Mouse (Mus musculus) MEL (cell line): ENCODE results near the gene Cd99l2. TPM values are rescaled to one million over a fixed set of nuclear protein-coding genes. Genes with fewer than 3 reads are reported as not detected.

ENCODE experiments used
- DNase-seq: peaks from one replicate; pipeline ENCODE4 v3.0.0; 2011; ENCODE audit warnings: low read depth, low spot score
- H3K27ac ChIP-seq: 2 replicates; pipeline ENCODE4 v1.5.1; 2012; ENCODE audit warnings: low read depth, mild to moderate bottlenecking, control low read depth, low read length, moderate library complexity; ENCODE audit not compliant: control insufficient read depth
- H3K27me3 ChIP-seq, 2 experiments: fragments of 150-350 bp in 1 of 2; sonication (generic) in 1 of 2; 2 replicates each; pipeline ENCODE4 v1.6.1; 2012; ENCODE audit warnings: low read length in 2 of 2, mild to moderate bottlenecking in 2 of 2, improper control_type of control experiment in 1 of 2, moderate library complexity in 1 of 2; ENCODE audit not compliant: insufficient read depth in 2 of 2, control insufficient read depth in 1 of 2
- H3K36me3 ChIP-seq, 2 experiments: 2 replicates each; pipeline ENCODE4 v1.6.1; 2012 to 2014; ENCODE audit warnings: low read length in 2 of 2, improper control_type of control experiment in 1 of 2, inconsistent platforms in 1 of 2, mild to moderate bottlenecking in 1 of 2; ENCODE audit not compliant: insufficient read depth in 2 of 2, control insufficient read depth in 1 of 2
- H3K4me1 ChIP-seq, 2 experiments: fragments of 150-350 bp in 1 of 2; sonication (generic) in 1 of 2; 2 replicates each; pipeline ENCODE4 v1.6.1; 2012; ENCODE audit warnings: low read length in 2 of 2, improper control_type of control experiment in 1 of 2, mild to moderate bottlenecking in 1 of 2; ENCODE audit not compliant: insufficient read depth in 2 of 2, control insufficient read depth in 1 of 2
- H3K4me3 ChIP-seq, 2 experiments: fragments of 150-350 bp in 1 of 2; sonication (generic) in 1 of 2; 2 replicates each; pipeline ENCODE4 v1.5.1; 2012; ENCODE audit warnings: low read depth in 2 of 2, low read length in 2 of 2, mild to moderate bottlenecking in 2 of 2, moderate library complexity in 2 of 2, control low read depth in 1 of 2, improper control_type of control experiment in 1 of 2; ENCODE audit not compliant: control insufficient read depth in 1 of 2, insufficient read depth in 1 of 2
- H3K79me2 ChIP-seq: 2 replicates; pipeline ENCODE4 v1.6.1; 2012; ENCODE audit warnings: mild to moderate bottlenecking, low read length, moderate library complexity; ENCODE audit not compliant: control insufficient read depth, poor library complexity, insufficient read depth
- H3K9ac ChIP-seq: 2 replicates; pipeline ENCODE4 v1.6.1; 2012; ENCODE audit warnings: low read depth, mild to moderate bottlenecking, control low read depth, low read length, moderate library complexity; ENCODE audit not compliant: control insufficient read depth, poor library complexity, severe bottlenecking
- H3K9me3 ChIP-seq: fragments of 150-350 bp; sonication (generic); replicated peaks from 2 replicates; pipeline ENCODE4 v1.6.1; 2012; ENCODE audit warnings: mild to moderate bottlenecking, low read length, improper control_type of control experiment, moderate library complexity; ENCODE audit not compliant: insufficient read depth
- CHD2 ChIP-seq: IDR thresholded peaks from 2 replicates; pipeline ENCODE4 v1.6.1; 2011; ENCODE audit warnings: low read length, improper control_type of control experiment
- CTCF ChIP-seq, 3 experiments: IDR thresholded peaks in 2 of 3; conservative IDR thresholded peaks in 1 of 3; 2 replicates each; pipeline ENCODE4 v1.5.1; 2011 to 2012; ENCODE audit warnings: low read length in 3 of 3, low read depth in 2 of 3, mild to moderate bottlenecking in 2 of 3, improper control_type of control experiment in 1 of 3, inconsistent platforms in 1 of 3, mixed read lengths in 1 of 3, moderate library complexity in 1 of 3; ENCODE audit not compliant: control insufficient read depth in 1 of 3, insufficient read depth in 1 of 3, poor library complexity in 1 of 3, severe bottlenecking in 1 of 3
- E2F4 ChIP-seq: IDR thresholded peaks from 2 replicates; pipeline ENCODE4 v1.6.1; 2011; ENCODE audit warnings: low read depth, low read length, improper control_type of control experiment, borderline replicate concordance
- ELF1 ChIP-seq: IDR thresholded peaks from 2 replicates; pipeline ENCODE4 v1.6.1; 2014; ENCODE audit warnings: low read depth, mild to moderate bottlenecking, inconsistent platforms, low read length, improper control_type of control experiment, moderate library complexity
- EP300 ChIP-seq, 2 experiments: IDR thresholded peaks; 2 replicates each; pipeline ENCODE4 v1.6.1; 2011; ENCODE audit warnings: improper control_type of control experiment in 2 of 2, low read length in 2 of 2, low read depth in 1 of 2, mild to moderate bottlenecking in 1 of 2
- ETS1 ChIP-seq: IDR thresholded peaks from 2 replicates; pipeline ENCODE4 v1.6.1; 2012; ENCODE audit warnings: low read depth, mild to moderate bottlenecking, inconsistent platforms, low read length, improper control_type of control experiment, moderate library complexity
- GATA1 ChIP-seq: IDR thresholded peaks from 2 replicates; pipeline ENCODE4 v1.6.1; 2011; ENCODE audit warnings: low read depth, low read length, improper control_type of control experiment
- MAX ChIP-seq: IDR thresholded peaks from 2 replicates; pipeline ENCODE4 v1.6.1; 2011; ENCODE audit warnings: low read length, improper control_type of control experiment
- MEF2A ChIP-seq: IDR thresholded peaks from 2 replicates; pipeline ENCODE4 v1.6.1; 2014; ENCODE audit warnings: low read depth, mild to moderate bottlenecking, inconsistent platforms, low read length, improper control_type of control experiment; ENCODE audit not compliant: poor library complexity, insufficient replicate concordance, severe bottlenecking; ENCODE audit errors: extremely low read depth
- MYB ChIP-seq: IDR thresholded peaks from 2 replicates; pipeline ENCODE4 v1.6.1; 2011; ENCODE audit warnings: mild to moderate bottlenecking, low read depth, low read length, improper control_type of control experiment
- MYC ChIP-seq: IDR thresholded peaks from 2 replicates; pipeline ENCODE4 v1.6.1; 2011; ENCODE audit warnings: low read depth, mild to moderate bottlenecking, low read length, improper control_type of control experiment, moderate library complexity
- NRF1 ChIP-seq: IDR thresholded peaks from 2 replicates; pipeline ENCODE4 v1.6.1; 2014; ENCODE audit warnings: low read depth, mild to moderate bottlenecking, inconsistent platforms, low read length, improper control_type of control experiment, moderate library complexity; ENCODE audit not compliant: poor library complexity, insufficient read depth, severe bottlenecking
- POLR2A ChIP-seq, 2 experiments: IDR thresholded peaks; 2 replicates each; pipeline ENCODE4 v1.6.1; 2011 to 2012; ENCODE audit warnings: low read length in 2 of 2, mild to moderate bottlenecking in 2 of 2, control low read depth in 1 of 2, improper control_type of control experiment in 1 of 2, low read depth in 1 of 2, moderate library complexity in 1 of 2; ENCODE audit not compliant: control insufficient read depth in 1 of 2, insufficient read depth in 1 of 2, poor library complexity in 1 of 2
- RAD21 ChIP-seq: IDR thresholded peaks from 2 replicates; pipeline ENCODE4 v1.6.1; 2011; ENCODE audit warnings: mild to moderate bottlenecking, low read depth, low read length, improper control_type of control experiment
- SMC3 ChIP-seq: IDR thresholded peaks from 2 replicates; pipeline ENCODE4 v1.6.1; 2011; ENCODE audit warnings: low read depth, low read length, improper control_type of control experiment
- TAL1 ChIP-seq: IDR thresholded peaks from 2 replicates; pipeline ENCODE4 v1.6.1; 2012; ENCODE audit warnings: mild to moderate bottlenecking, inconsistent platforms, low read length, moderate library complexity, mixed read lengths
- TCF12 ChIP-seq: IDR thresholded peaks from 2 replicates; pipeline ENCODE4 v1.6.1; 2014; ENCODE audit warnings: low read depth, mild to moderate bottlenecking, inconsistent platforms, low read length, improper control_type of control experiment, moderate library complexity
- UBTF ChIP-seq: IDR thresholded peaks from 2 replicates; pipeline ENCODE4 v1.6.1; 2012; ENCODE audit warnings: low read depth, mild to moderate bottlenecking, inconsistent platforms, low read length, improper control_type of control experiment, moderate library complexity, borderline replicate concordance; ENCODE audit not compliant: insufficient read depth
- USF1 ChIP-seq: IDR thresholded peaks from 2 replicates; pipeline ENCODE4 v1.6.1; 2014; ENCODE audit warnings: low read depth, mild to moderate bottlenecking, inconsistent platforms, low read length, improper control_type of control experiment, moderate library complexity
- USF2 ChIP-seq, 2 experiments: IDR thresholded peaks; 2 replicates each; pipeline ENCODE4 v1.6.1; 2011 to 2012; ENCODE audit warnings: improper control_type of control experiment in 2 of 2, low read length in 2 of 2, borderline replicate concordance in 1 of 2, inconsistent platforms in 1 of 2, low read depth in 1 of 2, mild to moderate bottlenecking in 1 of 2; ENCODE audit not compliant: insufficient read depth in 1 of 2
- ZC3H11A ChIP-seq: IDR thresholded peaks from 2 replicates; pipeline ENCODE4 v1.6.1; 2012; ENCODE audit warnings: low read depth, mild to moderate bottlenecking, inconsistent platforms, low read length, improper control_type of control experiment
- ZMIZ1 ChIP-seq: IDR thresholded peaks from 2 replicates; pipeline ENCODE4 v1.6.1; 2012; ENCODE audit warnings: low read depth, mild to moderate bottlenecking, inconsistent platforms, low read length, improper control_type of control experiment, moderate library complexity
- polyA plus RNA-seq, 2 experiments: library from polyadenylated mRNA; stranded (reverse) in 1 of 2; unstranded in 1 of 2; fragments of >175 nt in 1 of 2; fragments of >200 nt in 1 of 2; gene quantifications; 2 replicates each; pipeline versions ENCODE4 v1.2.1 to v1.2.4; 2012; ENCODE audit warnings: low replicate concordance in 2 of 2, low read depth in 1 of 2; ENCODE audit not compliant: insufficient read length in 2 of 2, insufficient read depth in 1 of 2, missing spikeins in 1 of 2
- total RNA-seq: library from RNA; depleted of rRNA; stranded (reverse); fragments of 300-350 nt; gene quantifications from 2 replicates; pipeline ENCODE4 v1.2.3, GENCODE M21; 2012; rRNA removed

Gene Cd99l2
- total and polyA plus RNA-seq, 3 experiments = 7.9 to 12.0 TPM; not detected in 1

DNA sequence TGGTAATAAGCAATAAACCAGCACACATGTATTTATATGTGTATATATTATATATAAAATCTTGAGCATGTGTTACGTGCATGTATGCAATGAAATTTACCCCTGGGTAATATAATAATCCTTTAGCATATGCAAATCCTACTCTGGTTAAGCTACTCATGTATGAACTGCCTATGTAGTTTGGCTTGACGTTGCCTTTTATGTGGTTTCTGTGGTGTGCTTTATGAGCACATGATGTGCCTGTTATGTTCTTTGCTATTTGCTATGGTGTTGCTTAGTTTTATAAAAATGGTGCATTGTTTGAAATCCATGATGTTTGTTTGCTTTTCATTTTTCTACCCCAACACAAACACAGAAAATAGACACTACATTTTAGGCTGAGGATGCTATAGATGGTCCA lies 114.2 kb downstream of the Cd99l2 start:
- H3K79me2 ChIP-seq = no peaks in the 10 kb centered on the region
- DNase-seq = no peak
- no peaks in the 10 kb centered on the region for H3K4me1 ChIP-seq
- no peak overlapping the region for H3K9ac ChIP-seq
- no peak overlapping the region for H3K27ac ChIP-seq
- no peaks in the 10 kb centered on the region; a peak in 1 of 4 replicates for H3K36me3 ChIP-seq
- no peaks in the 10 kb centered on the region for H3K9me3 ChIP-seq
- no peaks in the 10 kb centered on the region for H3K27me3 ChIP-seq
- no peak overlapping the region for H3K4me3 ChIP-seq
- no peak for TF ChIP-seq USF1
- no peak for TF ChIP-seq ETS1
- no peak for TF ChIP-seq NRF1
- no peak for TF ChIP-seq MYC
- no peak for TF ChIP-seq EP300 (IDR thresholded peaks at IDR 0.05; ENCODE audit: low read depth in 1 of 2, low read length in 2 of 2)
- no peak for TF ChIP-seq E2F4
- no peak for TF ChIP-seq ZC3H11A
- no peak for TF ChIP-seq GATA1
- TF ChIP-seq USF2 (IDR thresholded peaks at IDR 0.05; ENCODE audit: borderline replicate concordance in 1 of 2, insufficient read depth in 1 of 2, low read depth in 1 of 2, low read length in 2 of 2) = no peak
- TF ChIP-seq MYB = no peak
- no peak for TF ChIP-seq CHD2
- no peak for TF ChIP-seq POLR2A (IDR thresholded peaks at IDR 0.05; ENCODE audit: control insufficient read depth in 1 of 2, insufficient read depth in 1 of 2, low read depth in 1 of 2, low read length in 2 of 2, poor library complexity in 1 of 2)
- TF ChIP-seq ZMIZ1 = no peak
- no peak for TF ChIP-seq MAX
- no peak for TF ChIP-seq TCF12
- no peak for TF ChIP-seq TAL1

DNA sequence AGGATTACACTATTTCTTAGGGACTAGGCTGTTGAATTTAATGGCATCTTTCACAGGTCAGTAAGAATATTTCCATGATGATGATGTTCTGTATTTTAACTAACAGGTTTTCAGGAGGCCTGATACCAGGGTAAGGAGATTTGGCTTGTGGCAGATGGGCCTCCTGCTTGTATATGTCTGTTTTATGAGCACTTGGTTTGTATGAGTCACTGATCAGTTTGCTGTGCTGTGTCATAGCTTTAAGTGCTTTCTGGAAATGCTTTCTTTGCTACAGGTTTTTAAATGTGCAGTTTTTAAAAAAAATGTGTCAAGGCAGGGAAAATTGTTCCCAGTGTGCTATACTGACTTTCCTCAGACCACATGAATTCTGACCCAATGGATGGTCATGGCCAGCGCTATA lies 115.9 kb downstream of the Cd99l2 start:
- Histone ChIP-seq H3K4me3 (no peak overlapping the region), H3K79me2 (no peaks in the 10 kb centered on the region), H3K27ac (no peak overlapping the region), H3K9ac (no peak overlapping the region), H3K27me3 (no peaks in the 10 kb centered on the region), H3K36me3 (no peaks in the 10 kb centered on the region), H3K4me1 (no peaks in the 10 kb centered on the region), H3K9me3 (no peaks in the 10 kb centered on the region)
- no peak for TF ChIP-seq EP300 (IDR thresholded peaks at IDR 0.05; ENCODE audit: low read depth in 1 of 2, low read length in 2 of 2)
- no peak for TF ChIP-seq RAD21
- no peak for TF ChIP-seq UBTF
- TF ChIP-seq ZMIZ1 = no peak
- TF ChIP-seq POLR2A (IDR thresholded peaks at IDR 0.05; ENCODE audit: control insufficient read depth in 1 of 2, insufficient read depth in 1 of 2, low read depth in 1 of 2, low read length in 2 of 2, poor library complexity in 1 of 2) = no peak
- no peak for TF ChIP-seq GATA1
- TF ChIP-seq ELF1 = no peak
- TF ChIP-seq ZC3H11A = no peak
- TF ChIP-seq SMC3 = no peak
- no peak for TF ChIP-seq MEF2A
- no peak for TF ChIP-seq CTCF (IDR thresholded peaks at IDR 0.05 in 2 of 3, conservative IDR thresholded peaks at IDR 0.05 in 1 of 3; ENCODE audit: control insufficient read depth in 1 of 3, insufficient read depth in 1 of 3, low read depth in 2 of 3, low read length in 3 of 3, poor library complexity in 1 of 3, severe bottlenecking in 1 of 3)
- DNase-seq = no peak

Other genes starting within 250 kb of the Cd99l2 start
- 19.4 and 19.6 TPM in 2 replicates for gene Mtmr1, start 128.1 kb downstream of the Cd99l2 start, total RNA-seq
- gene Mtmr1, start 128.1 kb downstream of the Cd99l2 start, polyA plus RNA-seq = 10 to 100 TPM in 1 of 2 experiments, not detected in 1; 14.8 TPM
- gene Hmgb3, start 63.1 kb upstream of the Cd99l2 start, total RNA-seq = 110 and 127 TPM in 2 replicates
- 100 to 1,000 TPM in 1 of 2 experiments, not detected in 1; 181 TPM for gene Hmgb3, start 63.1 kb upstream of the Cd99l2 start, polyA plus RNA-seq
- not detected in 2 replicates for gene Gpr50, start 170.8 kb upstream of the Cd99l2 start, total RNA-seq
- not detected for gene Gpr50, start 170.8 kb upstream of the Cd99l2 start, polyA plus RNA-seq